Mouse (Mus musculus): ENCODE data around the gene Prox2. TPM values are rescaled to one million over a fixed set of nuclear protein-coding genes. Genes with fewer than 3 reads are reported as not detected.

Prox2 gene
- total and polyA plus RNA-seq, 3 experiments: 1.2 to 1.7 (median 1.5) TPM

- WGBS: 84% methylated on average over 11 of the region's 11 CpGs
- no peaks in the 10 kb centered on the region for H3K4me1 ChIP-seq (ENCODE audit: control insufficient read depth, insufficient read depth, low read length)
Observed at GRCm38 (mm10) chr12:85095146-85095545, 15.4 kb downstream of the Prox2 start.

GRCm38 (mm10) chr12:85094706-85095105 is 15.9 kb downstream of the Prox2 start:
- TF ChIP-seq CTCF (IDR thresholded peaks at IDR 0.05) (no peak), POLR2A (IDR thresholded peaks at IDR 0.05; ENCODE audit: insufficient read depth, low read depth, low read length) (no peak), EP300 (IDR thresholded peaks at IDR 0.05; ENCODE audit: insufficient read depth, low read depth, low read length) (no peak)
- 72% methylated on average over 10 of the region's 10 CpGs for WGBS
- no peak overlapping the region for H3K9ac ChIP-seq (ENCODE audit: low read depth, low read length)
- H3K4me3 ChIP-seq: no peak overlapping the region
- intact Hi-C loops (cut with DNase I): loop anchor here (5.0 kb wide), 1 partner anchor 48 kb away; no protein-coding TSS in a partner anchor
- H3K27ac ChIP-seq: peak overlapping the region; percentile 36
- peak; percentile 52 to 64 for DNase-seq
- no peaks in the 10 kb centered on the region for H3K79me2 ChIP-seq (replicated peaks; ENCODE audit: control insufficient read depth, insufficient read depth, low read length)
- no peaks in the 10 kb centered on the region for H3K27me3 ChIP-seq (ENCODE audit: control insufficient read depth, insufficient read depth, low read length)
- H3K36me3 ChIP-seq (ENCODE audit: control insufficient read depth, insufficient read depth, low read length): no peaks in the 10 kb centered on the region
- H3K4me1 ChIP-seq (ENCODE audit: control insufficient read depth, insufficient read depth, low read length): no peaks in the 10 kb centered on the region

More at GRCm38 (mm10) chr12:85095146-85095545, 15.4 kb downstream of the Prox2 start:
- no peak for DNase-seq
- H3K79me2 ChIP-seq (replicated peaks; ENCODE audit: control insufficient read depth, insufficient read depth, low read length): no peaks in the 10 kb centered on the region
- no peak overlapping the region for H3K9ac ChIP-seq (ENCODE audit: low read depth, low read length)
- H3K36me3 ChIP-seq (ENCODE audit: control insufficient read depth, insufficient read depth, low read length): no peaks in the 10 kb centered on the region
- no peaks in the 10 kb centered on the region for H3K27me3 ChIP-seq (ENCODE audit: control insufficient read depth, insufficient read depth, low read length)
- H3K27ac ChIP-seq: no peak overlapping the region
- TF ChIP-seq POLR2A (IDR thresholded peaks at IDR 0.05; ENCODE audit: insufficient read depth, low read depth, low read length) (no peak), EP300 (IDR thresholded peaks at IDR 0.05; ENCODE audit: insufficient read depth, low read depth, low read length) (no peak), CTCF (IDR thresholded peaks at IDR 0.05) (no peak)
- intact Hi-C loops (cut with DNase I): no loop called here
- no peak overlapping the region for H3K4me3 ChIP-seq

DNA sequence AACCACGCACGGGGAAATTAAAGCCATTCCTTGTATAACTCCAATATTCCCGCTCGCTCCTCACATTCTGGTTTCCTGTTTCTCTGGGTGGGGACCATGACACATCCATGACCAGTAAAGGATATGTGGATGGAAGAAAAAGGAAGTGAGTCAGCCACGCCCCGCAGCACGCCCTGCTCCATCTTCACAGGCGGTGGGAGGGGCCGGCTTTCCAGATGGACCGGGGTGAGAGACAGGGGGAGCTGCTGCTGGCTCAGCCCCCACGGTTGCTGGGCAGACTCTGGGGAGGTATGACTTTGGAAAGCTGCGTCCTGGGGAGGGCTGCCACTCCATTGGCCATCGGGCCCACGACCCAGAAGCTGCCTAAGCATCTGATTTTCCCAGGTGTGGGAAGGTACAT is 16.5 kb downstream of the Prox2 start:
- Histone ChIP-seq H3K36me3 (ENCODE audit: control insufficient read depth, insufficient read depth, low read length) (no peaks in the 10 kb centered on the region), H3K4me1 (ENCODE audit: control insufficient read depth, insufficient read depth, low read length) (no peaks in the 10 kb centered on the region), H3K79me2 (replicated peaks; ENCODE audit: control insufficient read depth, insufficient read depth, low read length) (no peaks in the 10 kb centered on the region), H3K4me3 (no peak overlapping the region), H3K27me3 (ENCODE audit: control insufficient read depth, insufficient read depth, low read length) (no peaks in the 10 kb centered on the region), H3K27ac (peak overlapping the region; percentile 36), H3K9ac (ENCODE audit: low read depth, low read length) (no peak overlapping the region)
- DNase-seq: peak; percentile 72 to 73
- TF ChIP-seq POLR2A (IDR thresholded peaks at IDR 0.05; ENCODE audit: insufficient read depth, low read depth, low read length) (no peak), CTCF (IDR thresholded peaks at IDR 0.05) (no peak), EP300 (IDR thresholded peaks at IDR 0.05; ENCODE audit: insufficient read depth, low read depth, low read length) (no peak)
- intact Hi-C loops (cut with DNase I): loop anchor here (5.0 kb wide), 1 partner anchor 48 kb away; no protein-coding TSS in a partner anchor
- 20% methylated on average over 14 of the region's 14 CpGs for WGBS

DNA sequence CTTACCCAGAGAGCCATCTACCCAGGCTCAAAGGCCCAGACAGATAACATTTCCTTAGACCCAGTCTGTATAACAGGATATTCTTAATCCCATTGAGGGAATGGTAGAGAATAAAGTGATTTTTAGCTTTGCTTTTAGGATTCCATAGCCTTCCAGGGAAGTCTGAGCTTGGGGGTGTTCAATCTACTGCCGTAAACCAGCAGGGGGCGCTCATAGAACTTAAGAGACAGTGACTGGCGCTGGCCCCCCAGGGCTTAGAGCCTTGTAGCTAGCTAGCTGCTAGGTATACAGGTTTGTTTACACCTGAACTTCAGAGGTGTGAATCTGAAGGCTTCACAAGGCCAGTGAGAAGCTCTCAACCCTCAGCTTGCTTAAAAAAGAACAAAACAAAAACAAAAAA is 18.3 kb downstream of the Prox2 start:
- Histone ChIP-seq H3K79me2 (replicated peaks; ENCODE audit: control insufficient read depth, insufficient read depth, low read length) (no peaks in the 10 kb centered on the region), H3K36me3 (ENCODE audit: control insufficient read depth, insufficient read depth, low read length) (no peaks in the 10 kb centered on the region), H3K27me3 (ENCODE audit: control insufficient read depth, insufficient read depth, low read length) (no peaks in the 10 kb centered on the region), H3K4me1 (ENCODE audit: control insufficient read depth, insufficient read depth, low read length) (no peaks in the 10 kb centered on the region), H3K27ac (no peak overlapping the region), H3K4me3 (no peak overlapping the region), H3K9ac (ENCODE audit: low read depth, low read length) (no peak overlapping the region)
- peak; percentile 89 for TF ChIP-seq CTCF (IDR thresholded peaks at IDR 0.05)
- TF ChIP-seq POLR2A (IDR thresholded peaks at IDR 0.05; ENCODE audit: insufficient read depth, low read depth, low read length): no peak
- intact Hi-C loops (cut with DNase I): loop anchor here (1.0 to 5.0 kb wide), 2 partner anchors 50 to 212 kb away; no protein-coding TSS in a partner anchor
- 9% methylated on average over 3 of the region's 3 CpGs for WGBS
- DNase-seq: peak; percentile 61 to 76

DNA sequence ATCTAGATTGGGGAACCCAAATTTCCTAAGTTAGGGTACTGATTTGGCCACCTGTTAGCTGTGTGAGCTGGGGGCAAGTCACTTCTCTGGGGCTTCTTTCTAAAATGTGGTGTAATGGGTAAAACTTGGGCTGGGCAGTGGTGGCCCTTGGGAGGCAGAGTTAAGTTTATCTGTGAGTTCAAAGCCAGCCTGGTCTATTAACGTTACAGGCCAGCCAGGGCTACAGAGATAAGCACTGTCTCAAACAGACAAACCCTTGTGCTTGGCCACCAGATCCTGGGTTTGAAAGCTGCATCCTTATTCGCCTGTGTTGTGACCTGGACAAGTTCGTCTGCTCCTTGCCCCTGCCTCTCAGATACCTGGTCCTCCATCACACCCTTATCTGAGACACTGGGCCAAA is 19.4 kb downstream of the Prox2 start:
- 77% methylated on average over 3 of the region's 3 CpGs for WGBS
- intact Hi-C loops (cut with DNase I): loop anchor here (5.0 kb wide), 1 partner anchor 51 kb away; no protein-coding TSS in a partner anchor
- TF ChIP-seq CTCF (IDR thresholded peaks at IDR 0.05): no peak
- no peak for TF ChIP-seq EP300 (IDR thresholded peaks at IDR 0.05; ENCODE audit: insufficient read depth, low read depth, low read length)
- TF ChIP-seq POLR2A (IDR thresholded peaks at IDR 0.05; ENCODE audit: insufficient read depth, low read depth, low read length): no peak

DNA sequence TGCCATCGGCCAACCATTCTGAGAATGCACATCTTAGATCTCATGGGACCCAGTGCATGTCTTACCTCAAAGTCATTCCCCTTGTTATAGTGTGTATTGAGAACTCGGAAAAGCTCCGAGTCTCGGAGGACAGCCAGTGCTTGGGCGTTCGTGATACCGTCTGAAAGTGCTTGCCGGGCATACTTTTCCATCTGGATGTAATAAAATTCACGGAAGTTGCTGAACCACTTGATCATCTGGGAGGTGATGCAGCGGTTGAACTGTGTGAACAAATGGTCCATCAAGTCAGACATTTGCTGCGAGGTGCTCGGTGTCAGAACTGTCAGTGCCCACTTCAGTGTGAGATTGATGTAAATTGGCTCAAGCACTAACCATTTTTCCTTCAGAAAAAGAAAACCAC is 22.7 kb downstream of the Prox2 start:
- Histone ChIP-seq H3K36me3 (ENCODE audit: control insufficient read depth, insufficient read depth, low read length) (no peaks in the 10 kb centered on the region), H3K9ac (ENCODE audit: low read depth, low read length) (no peak overlapping the region), H3K4me1 (ENCODE audit: control insufficient read depth, insufficient read depth, low read length) (no peaks in the 10 kb centered on the region), H3K27ac (no peak overlapping the region), H3K79me2 (replicated peaks; ENCODE audit: control insufficient read depth, insufficient read depth, low read length) (no peaks in the 10 kb centered on the region), H3K4me3 (no peak overlapping the region), H3K27me3 (ENCODE audit: control insufficient read depth, insufficient read depth, low read length) (no peaks in the 10 kb centered on the region)
- no peak for DNase-seq
- TF ChIP-seq EP300 (IDR thresholded peaks at IDR 0.05; ENCODE audit: insufficient read depth, low read depth, low read length) (no peak), CTCF (IDR thresholded peaks at IDR 0.05) (no peak), POLR2A (IDR thresholded peaks at IDR 0.05; ENCODE audit: insufficient read depth, low read depth, low read length) (no peak)
- WGBS: 94% methylated on average over 12 of the region's 12 CpGs
- intact Hi-C loops (cut with DNase I): no loop called here

More for the DNA sequence above, 19.4 kb downstream of the Prox2 start:
- H3K4me3 ChIP-seq: no peak overlapping the region
- no peak overlapping the region for H3K27ac ChIP-seq
- H3K36me3 ChIP-seq (ENCODE audit: control insufficient read depth, insufficient read depth, low read length): no peaks in the 10 kb centered on the region
- no peaks in the 10 kb centered on the region for H3K79me2 ChIP-seq (replicated peaks; ENCODE audit: control insufficient read depth, insufficient read depth, low read length)
- no peaks in the 10 kb centered on the region for H3K4me1 ChIP-seq (ENCODE audit: control insufficient read depth, insufficient read depth, low read length)
- no peak overlapping the region for H3K9ac ChIP-seq (ENCODE audit: low read depth, low read length)
- DNase-seq: no peak
- H3K27me3 ChIP-seq (ENCODE audit: control insufficient read depth, insufficient read depth, low read length): no peaks in the 10 kb centered on the region
